ENCODE assay signal across 9 mouse cellular contexts in genomic region chr15:77836692-77837443, GRCm38 (mm10). TPM values are rescaled to one million over a fixed set of nuclear protein-coding genes. Genes with fewer than 3 reads are reported as not detected.
DNase-seq lines count a peak whose midpoint lies in the region; ATAC-seq and TF ChIP-seq lines count a peak whose summit lies in the region.
"Had no signal": no experiment of that assay in that cellular context is flagged by ENCODE, and none has a peak within 500 bp of the region (broad histone marks: within the 10 kb centered on the region; RNA-seq: fewer than 3 reads in every experiment).

No protein-coding gene starts in this region.

- 0 out of 2 replicates have a peak overlapping the region, but pooled peaks have one; percentile 6 for H3K4me3 ChIP-seq in heart, embryonic 12.5 days
- H3K4me3 ChIP-seq in kidney, postnatal 0 days (replicated peaks; ENCODE audit: low read depth, low read length), result no peak overlapping the region
- H3K4me3 ChIP-seq in stomach, postnatal 0 days (ENCODE audit: low read depth, low read length), result no peak overlapping the region

- H3K4me2 ChIP-seq in heart, embryonic 12.5 days, result peak overlapping the region; percentile 58
- H3K4me2 ChIP-seq in kidney, postnatal 0 days (ENCODE audit: low read length), result peak overlapping the region; percentile 96; the same call in 1 of the 2 replicates
- H3K4me2 ChIP-seq in stomach, postnatal 0 days (replicated peaks; ENCODE audit: low read depth), result peak overlapping the region; percentile 66

- no peaks in the 10 kb centered on the region for H3K27me3 ChIP-seq in heart, embryonic 12.5 days (replicated peaks)
- no peaks in the 10 kb centered on the region for H3K27me3 ChIP-seq in kidney, postnatal 0 days (ENCODE audit: insufficient read depth, low read length)
- H3K27me3 ChIP-seq in stomach, postnatal 0 days (ENCODE audit: control insufficient read depth, insufficient read depth, low read length), result no peaks in the 10 kb centered on the region

- peak overlapping the region; percentile 90 for H3K27ac ChIP-seq in heart, embryonic 12.5 days (ENCODE audit: poor library complexity, severe bottlenecking)
- peak overlapping the region; percentile 79 for H3K27ac ChIP-seq in kidney, postnatal 0 days
- peak overlapping the region; percentile 86 for H3K27ac ChIP-seq in stomach, postnatal 0 days (replicated peaks)

- no peak for ATAC-seq in heart, embryonic 12.5 days (ENCODE audit: insufficient number of reproducible peaks, low FRiP score)
- ATAC-seq in kidney, postnatal 0 days (replicated peaks; ENCODE audit: low FRiP score, low read depth), result no peak
- ATAC-seq in stomach, postnatal 0 days (ENCODE audit: low FRiP score, low TSS enrichment), result no peak

- no peak for DNase-seq in heart, adult 9 months (ENCODE audit: low spot score in 2 of 2)
- peak; percentile 5 for DNase-seq in urinary bladder, postnatal 25 days (ENCODE audit: low spot score)
- no peak for DNase-seq in urinary bladder, postnatal 36 days (ENCODE audit: low spot score in 2 of 2)
- DNase-seq in kidney, postnatal 0 days (ENCODE audit: low spot score), result peak; percentile 64
- DNase-seq in stomach, postnatal 0 days (ENCODE audit: low spot score), result peak; percentile 15
- DNase-seq in left cerebral cortex, adult 18-20 months (ENCODE audit: low spot score in 2 of 2), result no peak
- DNase-seq in testis, postnatal 10 days (ENCODE audit: low spot score), result no peak
- DNase-seq: gastrocnemius, postnatal 36 days had no signal

- H3K36me3 ChIP-seq in heart, embryonic 12.5 days, result peaks cover 8% of the 10 kb centered on the region
- no peaks in the 10 kb centered on the region for H3K36me3 ChIP-seq in kidney, postnatal 0 days (ENCODE audit: insufficient read depth, low read length)
- H3K36me3 ChIP-seq in stomach, postnatal 0 days (ENCODE audit: control insufficient read depth, insufficient read depth, low read length), result no peaks in the 10 kb centered on the region

- TF ChIP-seq EP300 in stomach, postnatal 0 days (optimal IDR thresholded peaks at IDR 0.05), result no peak

- H3K9me3 ChIP-seq in heart, embryonic 12.5 days (replicated peaks), result no peaks in the 10 kb centered on the region
- no peaks in the 10 kb centered on the region for H3K9me3 ChIP-seq in kidney, postnatal 0 days (replicated peaks; ENCODE audit: low read length)
- H3K9me3 ChIP-seq in stomach, postnatal 0 days (ENCODE audit: control insufficient read depth, low read length), result no peaks in the 10 kb centered on the region

- WGBS in heart, embryonic 12.5 days, result 20% methylated on average over 6 of the region's 6 CpGs
- 50% methylated on average over 6 of the region's 6 CpGs for WGBS in kidney, postnatal 0 days
- 41% methylated on average over 6 of the region's 6 CpGs for WGBS in stomach, postnatal 0 days

- no peak for TF ChIP-seq CTCF in kidney, postnatal 0 days (IDR thresholded peaks at IDR 0.05; ENCODE audit: low read depth)
- no peak for TF ChIP-seq CTCF in stomach, postnatal 0 days (IDR thresholded peaks at IDR 0.05; ENCODE audit: low read depth)

- H3K4me1 ChIP-seq in heart, embryonic 12.5 days (replicated peaks), result peaks cover 86% of the 10 kb centered on the region
- peaks cover 61% of the 10 kb centered on the region for H3K4me1 ChIP-seq in kidney, postnatal 0 days (replicated peaks; ENCODE audit: insufficient read depth, low read length)
- peaks cover 45% of the 10 kb centered on the region for H3K4me1 ChIP-seq in stomach, postnatal 0 days (replicated peaks; ENCODE audit: control insufficient read depth, insufficient read depth)

- H3K9ac ChIP-seq in heart, embryonic 12.5 days, result peak overlapping the region; percentile 63
- no peak overlapping the region for H3K9ac ChIP-seq in kidney, postnatal 0 days (ENCODE audit: low read depth, low read length)
- H3K9ac ChIP-seq in stomach, postnatal 0 days (ENCODE audit: low read length), result peak overlapping the region; percentile 48

RNA-seq across cellular contexts. Expression of gene Myh9, which starts 5.1 kb away (rescaled TPM):
- polyA plus RNA-seq in heart, embryonic 12.5 days (2016; fragmentation: Nextera tagmentation; extraction: Ambion mirVana), result 41.9 and 42.0 TPM in 2 replicates
- polyA plus RNA-seq in kidney, postnatal 0 days (2015; fragmentation: Nextera tagmentation; extraction: Ambion mirVana), result 52.9 and 57.2 TPM in 2 replicates
- 27.9 and 32.9 TPM in 2 replicates for polyA plus RNA-seq in stomach, postnatal 0 days (2015; fragmentation: Nextera tagmentation; extraction: Ambion mirVana)
- 10 to 100 TPM; 74.4 to 78.9 TPM for total RNA-seq in left cerebral cortex, adult 18-20 months (2021)

Comparison
In these comparisons a context has a peak if more than half of its experiments do, and no peak if none do; other contexts are left out.
1. DNase-seq: peak in urinary bladder, postnatal 25 days (single experiment), kidney, postnatal 0 days (single experiment) and stomach, postnatal 0 days (single experiment); none in heart, adult 9 months (0 of 2), urinary bladder, postnatal 36 days (0 of 2), left cerebral cortex, adult 18-20 months (0 of 2) and testis, postnatal 10 days (single experiment).
2. Peak in every context shown above with its lines, with median percentiles within 50 percentile points of each other: H3K27ac ChIP-seq and H3K4me2 ChIP-seq.